Mouse (Mus musculus) embryonic facial prominence, embryonic 12.5 days (tissue): Measurements from ENCODE around the gene Asf1b. TPM values are rescaled to one million over a fixed set of nuclear protein-coding genes. Genes with fewer than 3 reads are reported as not detected.
A peak's percentile ranks its signal among the peaks of the same experiment; 100 is the strongest.
"Not testable (repeated sequence)": the region's sequence is repeated elsewhere in the genome, so short reads cannot be mapped to it uniquely, and the experiment has no call there.

Experiments
- ATAC-seq: fragments of 200-750 bp; cut with Nextera tagmentation; 2 replicates; pipeline ENCODE4 v1.8.0; 2017; ENCODE audit not compliant: insufficient number of reproducible peaks, insufficient read depth, low FRiP score, low TSS enrichment
- H3K27ac ChIP-seq: fragments of 300-500 bp; sonication (generic); 2 replicates; pipeline ENCODE4 v1.5.1; 2016; ENCODE audit warnings: mild to moderate bottlenecking
- H3K27me3 ChIP-seq: fragments of 300-500 bp; sonication (generic); 2 replicates; pipeline ENCODE4 v1.6.1; 2016; ENCODE audit warnings: mild to moderate bottlenecking, moderate library complexity
- H3K36me3 ChIP-seq: fragments of 300-500 bp; sonication (generic); 2 replicates; pipeline ENCODE4 v1.6.1; 2016; ENCODE audit warnings: mild to moderate bottlenecking
- H3K4me1 ChIP-seq: fragments of 300-500 bp; sonication (generic); 2 replicates; pipeline ENCODE4 v1.6.1; 2016
- H3K4me2 ChIP-seq: fragments of 300-500 bp; sonication (generic); replicated peaks from 2 replicates; pipeline ENCODE4 v1.6.1; 2016; ENCODE audit warnings: mild to moderate bottlenecking, moderate library complexity
- H3K4me3 ChIP-seq: fragments of 300-500 bp; sonication (generic); 2 replicates; pipeline ENCODE4 v1.5.1; 2016; ENCODE audit warnings: mild to moderate bottlenecking
- H3K9ac ChIP-seq: fragments of 300-500 bp; sonication (generic); 2 replicates; pipeline ENCODE4 v1.6.1; 2016; ENCODE audit warnings: mild to moderate bottlenecking, moderate library complexity
- H3K9me3 ChIP-seq: fragments of 300-500 bp; sonication (generic); 2 replicates; pipeline ENCODE4 v1.6.1; 2016; ENCODE audit warnings: mild to moderate bottlenecking, moderate library complexity
- WGBS: fragments of 180-500 bp; shearing (Covaris S2); methylation state at CpG from one replicate; pipeline ENCODE4 v1.1.7; 2016; 5-methylcytosine and 5-hydroxymethylcytosine counted together
- polyA plus RNA-seq: library from polyadenylated mRNA; unstranded; fragments of >200 nt; fragmentation: Nextera tagmentation; extraction: Ambion mirVana; gene quantifications from 2 replicates; pipeline ENCODE4 v1.2.1, GENCODE M21; 2016

Asf1b gene
- polyA plus RNA-seq, 1 experiment from 2014 or later: 55.0 TPM

DNA sequence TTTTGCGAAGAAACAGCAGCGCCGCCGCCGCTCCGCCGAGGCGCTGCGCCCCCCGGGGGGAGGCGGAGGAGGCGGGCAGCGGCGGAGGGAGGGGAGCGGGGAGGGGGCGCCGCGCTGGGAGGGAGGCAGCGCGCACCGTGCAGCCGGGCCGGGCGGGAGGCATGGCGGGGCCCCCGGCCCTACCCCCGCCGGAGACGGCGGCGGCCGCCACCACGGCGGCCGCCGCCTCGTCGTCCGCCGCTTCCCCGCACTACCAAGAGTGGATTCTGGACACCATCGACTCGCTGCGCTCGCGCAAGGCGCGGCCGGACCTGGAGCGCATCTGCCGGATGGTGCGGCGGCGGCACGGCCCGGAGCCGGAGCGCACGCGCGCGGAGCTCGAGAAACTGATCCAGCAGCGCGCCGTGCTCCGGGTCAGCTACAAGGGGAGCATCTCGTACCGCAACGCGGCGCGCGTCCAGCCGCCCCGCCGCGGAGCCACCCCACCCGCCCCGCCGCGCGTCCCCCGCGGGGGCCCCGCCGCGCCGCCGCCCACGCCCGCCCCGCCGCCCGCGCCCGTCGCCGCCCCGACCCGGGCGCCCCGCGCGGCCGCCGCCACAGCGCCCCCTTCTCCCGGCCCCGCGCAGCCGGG lies 42.3 kb downstream of the Asf1b start, which contains the start of gene Samd1:
Gene Samd1, plus strand, starts transcription at position 162 of the 631 bp plus-strand sequence.
- no peak for ATAC-seq
- 1% methylated on average over 17 of the region's 112 CpGs for WGBS
- H3K9me3 ChIP-seq: no peaks in the 10 kb centered on the region

DNA sequence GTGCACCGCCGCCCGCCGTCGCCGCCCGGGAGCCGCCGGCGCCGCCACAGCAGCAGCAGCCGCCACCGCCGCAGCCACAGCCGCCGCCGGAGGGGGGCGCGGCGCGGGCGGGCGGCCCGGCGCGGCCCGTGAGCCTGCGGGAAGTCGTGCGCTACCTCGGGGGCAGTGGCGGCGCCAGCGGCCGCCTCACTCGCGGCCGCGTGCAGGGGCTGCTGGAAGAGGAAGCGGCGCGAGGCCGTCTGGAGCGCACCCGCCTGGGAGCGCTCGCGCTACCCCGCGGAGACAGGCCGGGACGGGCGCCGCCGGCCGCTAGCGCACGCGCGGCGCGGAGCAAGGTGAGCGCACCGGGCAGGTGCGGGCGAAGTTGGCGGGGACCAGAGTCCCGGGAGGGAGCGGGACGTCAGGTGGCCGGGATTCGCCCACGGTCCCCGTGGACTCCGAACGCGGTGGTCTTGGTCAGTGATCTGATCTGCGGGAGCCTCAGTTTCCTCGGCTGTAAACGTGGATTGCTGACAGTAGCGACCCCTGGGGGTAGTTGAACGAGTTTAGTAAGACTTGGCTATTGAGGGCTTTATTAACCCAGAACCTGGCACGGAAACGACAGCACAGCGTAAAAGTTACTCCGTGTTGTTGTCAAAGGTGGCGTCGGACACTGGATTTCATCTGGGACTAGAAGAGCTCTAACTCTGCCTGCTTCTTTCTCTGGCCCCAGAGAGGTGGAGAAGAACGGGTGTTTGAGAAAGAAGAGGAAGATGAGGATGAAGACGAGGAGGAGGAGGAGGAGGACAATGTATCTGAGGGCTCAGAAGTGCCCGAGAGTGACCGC lies 43.1 kb downstream of the Asf1b start:
- peak overlapping the region; percentile 83 for H3K4me2 ChIP-seq
- H3K36me3 ChIP-seq: peaks cover 33% of the 10 kb centered on the region
- WGBS: under 1% methylated on average over 81 of the region's 92 CpGs
- H3K4me3 ChIP-seq: peak overlapping the region; percentile 81
- H3K27me3 ChIP-seq: peaks cover 15% of the 10 kb centered on the region; the same call in 1 of the 2 replicates
- H3K27ac ChIP-seq: peak overlapping the region; percentile 93
- ATAC-seq: 0 out of 2 replicates have a peak, but pooled peaks have one; percentile 23
- H3K9ac ChIP-seq: peak overlapping the region; percentile 82
- H3K4me1 ChIP-seq: peaks cover 37% of the 10 kb centered on the region
- no peaks in the 10 kb centered on the region for H3K9me3 ChIP-seq

More for the DNA sequence above, 42.3 kb downstream of the Asf1b start, which contains the start of gene Samd1:
- peak within 1 kb of the TSS; percentile 86 for H3K9ac ChIP-seq
- H3K4me1 ChIP-seq: peaks cover 29% of the 10 kb centered on the region
- peak within 1 kb of the TSS; percentile 99 for H3K27ac ChIP-seq
- H3K4me3 ChIP-seq: peak within 1 kb of the TSS; percentile 84
- H3K27me3 ChIP-seq: peaks cover 15% of the 10 kb centered on the region; the same call in 1 of the 2 replicates
- H3K36me3 ChIP-seq: peaks cover 31% of the 10 kb centered on the region
- H3K4me2 ChIP-seq: peak within 1 kb of the TSS; percentile 83

DNA sequence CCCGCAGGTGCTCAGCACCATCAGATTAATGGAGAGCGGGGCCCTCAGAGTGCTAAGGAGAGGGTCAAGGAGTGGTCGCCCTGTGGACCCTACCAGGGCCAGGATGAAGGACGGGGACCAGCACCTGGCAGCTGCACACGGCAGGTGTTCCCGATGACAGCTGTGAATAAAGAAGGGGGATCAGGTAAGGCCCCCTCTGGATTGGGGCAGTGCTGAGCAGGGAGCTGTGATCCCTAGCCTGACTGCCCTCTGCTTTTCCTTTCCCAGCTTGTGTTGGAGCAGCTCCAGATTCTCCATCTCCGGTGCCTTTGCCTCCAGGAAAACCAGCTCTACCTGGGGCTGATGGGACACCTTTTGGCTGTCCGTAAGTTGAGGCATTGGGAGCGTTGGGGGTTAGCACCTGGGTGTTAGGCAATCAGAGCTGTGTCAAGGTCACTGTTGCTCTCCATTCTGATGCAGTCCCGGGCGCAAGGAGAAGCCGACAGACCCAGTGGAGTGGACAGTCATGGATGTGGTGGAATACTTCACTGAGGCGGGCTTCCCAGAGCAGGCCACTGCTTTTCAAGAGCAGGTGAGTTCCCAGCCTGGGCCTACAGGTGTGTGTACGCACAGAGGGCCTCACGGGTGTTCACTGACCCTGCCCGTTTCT lies 43.9 kb downstream of the Asf1b start:
- Histone ChIP-seq H3K36me3 (peaks cover 29% of the 10 kb centered on the region), H3K9ac (peak overlapping the region; percentile 82), H3K4me1 (peaks cover 41% of the 10 kb centered on the region), H3K27me3 (peaks cover 15% of the 10 kb centered on the region; the same call in 1 of the 2 replicates), H3K4me3 (peak overlapping the region; percentile 81), H3K4me2 (peak overlapping the region; percentile 83), H3K27ac (0 out of 2 replicates have a peak overlapping the region, but pooled peaks have one; percentile 93), H3K9me3 (no peaks in the 10 kb centered on the region)
- ATAC-seq: no peak
- 68% methylated on average over 16 of the region's 16 CpGs for WGBS

DNA sequence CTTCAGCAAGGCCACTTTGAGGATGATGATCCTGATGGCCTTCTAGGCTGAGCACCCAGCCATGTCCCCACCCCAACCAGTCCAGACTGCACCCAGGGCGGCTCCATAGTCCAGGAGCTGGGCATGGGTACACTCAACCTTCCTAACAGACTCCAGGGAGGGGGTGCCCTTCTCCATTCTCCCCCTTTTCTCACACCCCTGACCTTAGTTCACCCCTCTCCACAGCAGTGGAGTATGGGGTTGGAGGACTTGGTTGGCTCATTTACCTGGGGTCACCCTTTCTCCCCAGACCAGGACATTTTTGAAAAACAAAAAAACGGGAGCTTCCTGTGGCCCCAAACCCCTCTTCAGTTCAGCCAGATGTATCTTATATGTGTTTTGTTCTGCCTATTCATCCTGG lies 44.5 kb downstream of the Asf1b start:
- Histone ChIP-seq H3K4me1 (peaks cover 41% of the 10 kb centered on the region), H3K4me2 (peak overlapping the region; percentile 83), H3K9me3 (no peaks in the 10 kb centered on the region), H3K9ac (no peak overlapping the region), H3K27me3 (peaks cover 15% of the 10 kb centered on the region; the same call in 1 of the 2 replicates), H3K36me3 (peaks cover 23% of the 10 kb centered on the region), H3K4me3 (peak overlapping the region; percentile 81), H3K27ac (no peak overlapping the region)
- 91% methylated on average over 2 of the region's 2 CpGs for WGBS
- no peak for ATAC-seq

DNA sequence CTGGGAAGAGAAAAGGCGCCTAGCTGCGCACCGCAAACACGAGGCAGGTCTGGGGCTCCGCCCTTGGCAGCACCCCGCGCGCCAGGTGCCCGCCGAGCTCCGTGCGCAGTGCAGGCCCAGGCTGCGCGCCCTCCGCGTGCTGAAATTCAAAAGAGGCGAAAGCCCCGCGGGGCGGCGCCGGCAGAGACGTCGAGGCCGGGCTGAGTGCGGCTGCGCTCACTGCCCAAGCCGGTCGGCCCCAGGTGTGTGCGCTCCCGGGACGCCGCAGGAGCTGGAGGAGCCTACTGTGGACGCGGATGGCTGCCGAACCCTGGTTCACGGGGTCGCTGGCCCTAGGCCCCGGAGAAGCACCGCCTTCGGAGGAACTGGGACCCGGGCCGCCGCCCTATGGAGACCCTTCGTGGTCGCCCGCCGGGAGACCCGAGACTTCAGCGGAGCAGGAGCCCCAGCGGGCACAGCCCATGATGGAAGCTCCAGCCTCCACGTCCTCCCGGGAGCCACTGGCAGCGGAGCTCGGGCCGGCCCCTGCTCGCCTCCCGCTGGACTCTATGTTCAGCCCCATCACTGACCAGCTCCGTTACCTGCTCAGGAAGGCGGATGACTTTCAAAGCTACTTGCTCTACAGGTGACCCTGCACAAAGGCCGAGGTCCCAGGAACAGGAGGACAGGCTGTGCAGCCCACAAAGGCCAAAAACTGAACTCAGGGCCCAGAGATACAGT lies 46.1 kb downstream of the Asf1b start, which contains the start of gene 1700067K01Rik:
Gene 1700067K01Rik, plus strand, starts transcription at position 222 of the 720 bp plus-strand sequence.
- H3K4me1 ChIP-seq: peaks cover 39% of the 10 kb centered on the region
- peak within 1 kb of the TSS; percentile 32 for H3K4me2 ChIP-seq
- H3K27ac ChIP-seq: no peak within 1 kb of the TSS
- peaks cover 15% of the 10 kb centered on the region; the same call in 1 of the 2 replicates for H3K27me3 ChIP-seq
- peak within 1 kb of the TSS; percentile 20; the same call in 1 of the 2 replicates for H3K9ac ChIP-seq
- H3K9me3 ChIP-seq: no peaks in the 10 kb centered on the region
- no peak for ATAC-seq
- H3K36me3 ChIP-seq: peaks cover 20% of the 10 kb centered on the region
- peak within 1 kb of the TSS; percentile 7; the same call in 1 of the 2 replicates for H3K4me3 ChIP-seq
- WGBS: 24% methylated on average over 61 of the region's 61 CpGs

DNA sequence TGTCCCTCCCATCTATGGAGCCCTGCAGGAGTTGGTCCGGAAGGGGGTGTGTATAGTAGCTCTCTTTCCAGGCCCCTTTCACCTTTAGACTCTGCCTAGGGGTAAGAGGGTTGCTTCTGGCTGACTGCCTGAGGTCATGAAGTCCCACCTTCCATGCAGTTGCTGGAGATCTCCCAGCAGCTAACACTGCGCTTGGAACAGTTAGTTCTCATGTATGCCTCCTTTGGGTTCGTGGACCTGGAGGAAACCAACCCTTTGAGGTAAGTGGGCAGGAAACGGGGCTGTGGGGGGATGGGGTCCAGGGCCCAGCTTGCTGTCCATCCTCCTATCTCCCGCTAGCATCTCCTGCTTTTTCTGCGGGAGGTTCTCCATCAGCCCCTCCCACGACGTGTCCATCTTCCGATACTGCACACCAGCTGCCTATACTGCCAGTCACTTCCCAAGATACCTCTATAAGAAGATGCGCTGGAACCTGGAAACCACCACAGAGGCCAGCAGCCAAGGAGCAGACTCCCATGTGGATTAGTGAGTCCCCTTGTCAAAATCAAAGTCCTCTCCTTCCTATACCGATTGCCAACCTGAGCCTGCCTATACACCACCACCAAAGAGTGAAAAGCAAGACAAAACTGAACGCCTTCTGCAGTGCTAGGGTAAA lies 47.8 kb downstream of the Asf1b start:
- no peak for ATAC-seq
- WGBS: 51% methylated on average over 12 of the region's 12 CpGs
- H3K4me2 ChIP-seq: no peak overlapping the region; the same call in 1 of the 2 replicates

DNA sequence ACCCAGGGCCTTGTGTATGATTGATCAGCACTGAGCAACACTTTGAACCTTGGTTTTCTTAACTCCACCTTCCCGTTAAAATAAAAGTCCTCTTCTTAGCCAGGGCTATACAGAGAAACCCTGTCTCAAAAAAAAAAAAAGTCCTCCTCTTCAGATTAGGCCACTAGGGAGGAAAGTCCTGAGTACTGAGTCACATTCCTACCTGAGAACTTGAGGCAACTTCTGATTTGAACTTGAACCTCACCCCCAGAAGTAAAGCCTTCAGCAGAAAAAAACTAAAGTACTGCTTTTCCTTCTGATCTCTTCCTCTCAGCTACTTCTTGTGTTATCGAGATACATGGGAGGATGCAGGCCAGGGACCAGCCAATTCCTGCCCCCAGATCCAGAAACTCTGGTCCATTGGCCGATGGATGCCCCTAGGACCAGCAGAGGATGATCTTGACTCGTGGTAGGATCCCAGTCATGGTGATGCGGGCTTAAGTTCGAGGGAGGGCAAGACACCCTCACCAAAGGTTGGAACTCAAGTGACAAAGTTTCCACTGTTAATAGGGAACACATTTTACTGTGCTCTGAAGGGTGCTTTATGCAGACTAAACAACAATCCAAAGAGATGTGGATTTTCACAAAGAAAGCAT lies 48.4 kb downstream of the Asf1b start:
- peak overlapping the region; percentile 52 for H3K4me3 ChIP-seq

More for the DNA sequence above, 47.8 kb downstream of the Asf1b start:
- Histone ChIP-seq H3K27ac (no peak overlapping the region), H3K4me1 (peaks cover 38% of the 10 kb centered on the region), H3K9me3 (no peaks in the 10 kb centered on the region), H3K4me3 (no peak overlapping the region), H3K36me3 (peaks cover 20% of the 10 kb centered on the region), H3K9ac (no peak overlapping the region), H3K27me3 (peaks cover 15% of the 10 kb centered on the region; the same call in 1 of the 2 replicates)

DNA sequence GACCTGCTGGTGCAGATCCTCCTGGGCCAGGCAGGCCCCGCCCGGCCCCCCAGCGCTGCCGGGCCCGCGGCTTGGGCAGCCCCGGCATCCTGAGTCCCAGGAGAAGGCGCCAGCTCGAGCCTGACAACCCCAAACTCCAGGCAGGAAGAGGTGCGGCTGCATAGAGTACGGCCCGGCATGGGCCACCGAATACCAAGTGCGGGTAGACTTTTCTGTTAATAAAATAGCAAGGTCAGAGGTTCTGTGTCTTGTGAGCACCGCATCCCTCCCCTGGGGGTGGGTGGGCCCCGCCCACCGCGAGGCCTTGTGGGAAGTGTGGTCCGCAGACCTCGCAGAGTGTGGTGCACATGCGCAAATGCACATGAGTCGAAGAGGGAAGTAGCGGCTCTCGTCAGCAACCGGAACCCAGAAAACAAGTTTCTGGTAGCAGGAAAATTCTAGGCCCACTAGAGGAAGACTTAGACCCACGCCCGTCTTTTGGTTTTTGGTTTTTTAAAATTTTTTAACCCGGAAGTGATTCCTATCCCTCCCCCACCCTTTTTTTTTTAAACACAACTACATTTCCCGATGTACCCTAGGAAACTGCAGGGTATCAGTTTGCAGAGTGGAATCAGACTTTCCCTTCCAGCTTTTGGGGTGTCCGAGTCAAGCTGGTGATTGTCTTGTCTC lies 49.4 kb downstream of the Asf1b start:
- ATAC-seq: peak; percentile 74

More for the DNA sequence above, 48.4 kb downstream of the Asf1b start:
- Histone ChIP-seq H3K4me1 (peaks cover 37% of the 10 kb centered on the region), H3K9me3 (no peaks in the 10 kb centered on the region), H3K27ac (peak overlapping the region; percentile 88), H3K27me3 (peaks cover 15% of the 10 kb centered on the region; the same call in 1 of the 2 replicates), H3K36me3 (peaks cover 20% of the 10 kb centered on the region), H3K4me2 (peak overlapping the region; percentile 75), H3K9ac (no peak overlapping the region)
- WGBS: 60% methylated on average over 6 of the region's 6 CpGs
- no peak for ATAC-seq

DNA sequence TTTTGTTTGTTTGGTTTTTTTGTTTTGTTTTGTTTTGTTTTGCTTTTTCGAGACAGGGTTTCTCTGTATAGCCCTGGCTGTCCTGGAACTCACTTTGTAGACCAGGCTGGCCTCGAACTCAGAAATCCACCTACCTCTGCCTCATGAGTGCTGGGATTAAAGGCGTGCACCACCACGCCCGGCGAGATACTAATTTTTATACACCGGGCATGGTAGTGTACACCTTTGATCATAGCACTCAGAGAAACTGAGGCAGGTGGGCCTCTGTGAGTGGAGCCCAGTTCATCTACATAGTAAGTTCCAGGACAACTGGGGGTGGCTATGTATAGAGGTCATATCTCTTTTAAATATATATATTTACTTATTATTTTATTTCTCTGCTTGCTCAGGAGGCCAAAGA lies 50.2 kb downstream of the Asf1b start:
- not testable (repeated sequence) for H3K4me3 ChIP-seq, H3K36me3 ChIP-seq, H3K9me3 ChIP-seq, H3K4me2 ChIP-seq, H3K27ac ChIP-seq, ATAC-seq, H3K9ac ChIP-seq
- Histone ChIP-seq H3K4me1 (peaks cover 35% of the 10 kb centered on the region), H3K27me3 (peaks cover 18% of the 10 kb centered on the region)
- 91% methylated on average over 7 of the region's 7 CpGs for WGBS

More for the DNA sequence above, 49.4 kb downstream of the Asf1b start:
- Histone ChIP-seq H3K27me3 (peaks cover 13% of the 10 kb centered on the region; the same call in 1 of the 2 replicates), H3K36me3 (peaks cover 15% of the 10 kb centered on the region), H3K4me2 (peak overlapping the region; percentile 75), H3K9ac (peak overlapping the region; percentile 69), H3K27ac (peak overlapping the region; percentile 88), H3K4me1 (peaks cover 28% of the 10 kb centered on the region), H3K9me3 (no peaks in the 10 kb centered on the region), H3K4me3 (peak overlapping the region; percentile 52)
- 1% methylated on average over 30 of the region's 30 CpGs for WGBS
